Mouse (Mus musculus) forebrain, postnatal 0 days (tissue): ENCODE measurements around the gene Kdf1. TPM values are rescaled to one million over a fixed set of nuclear protein-coding genes. Genes with fewer than 3 reads are reported as not detected.

ENCODE experiments used
- ATAC-seq: fragments of 200-750 bp; cut with Nextera tagmentation; 2 replicates; pipeline ENCODE4 v1.8.0; 2017; ENCODE audit warnings: mild to moderate bottlenecking, moderate library complexity
- DNase-seq: peaks from one replicate; pipeline ENCODE4 v3.0.0-alpha.2; 2015
- H3K27ac ChIP-seq: fragments of 300-500 bp; sonication (generic); 2 replicates; pipeline ENCODE4 v1.5.1; 2014; ENCODE audit warnings: low read depth, mild to moderate bottlenecking, antibody characterized with exemption, low read length, moderate library complexity, mixed read lengths
- H3K27me3 ChIP-seq: fragments of 300-500 bp; sonication (generic); 2 replicates; pipeline ENCODE4 v1.6.1; 2014; ENCODE audit warnings: mild to moderate bottlenecking, low read length, mixed read lengths; ENCODE audit not compliant: insufficient read depth
- H3K36me3 ChIP-seq: fragments of 300-500 bp; sonication (generic); 2 replicates; pipeline ENCODE4 v1.6.1; 2014; ENCODE audit warnings: mild to moderate bottlenecking, moderate library complexity; ENCODE audit not compliant: insufficient read depth
- H3K4me1 ChIP-seq: fragments of 300-500 bp; sonication (generic); 2 replicates; pipeline ENCODE4 v1.6.1; 2014; ENCODE audit warnings: antibody characterized with exemption; ENCODE audit not compliant: insufficient read depth
- H3K4me2 ChIP-seq: fragments of 300-500 bp; sonication (generic); 2 replicates; pipeline ENCODE4 v1.6.1; 2014; ENCODE audit warnings: low read depth, mild to moderate bottlenecking, moderate library complexity
- H3K4me3 ChIP-seq: fragments of 300-500 bp; sonication (generic); 2 replicates; pipeline ENCODE4 v1.5.1; 2014; ENCODE audit warnings: low read depth, low read length, mixed read lengths
- H3K9ac ChIP-seq: fragments of 300-500 bp; sonication (generic); 2 replicates; pipeline ENCODE4 v1.6.1; 2014; ENCODE audit warnings: mild to moderate bottlenecking
- H3K9me3 ChIP-seq: fragments of 300-500 bp; sonication (generic); 2 replicates; pipeline ENCODE4 v1.6.1; 2016; ENCODE audit warnings: low read length
- CTCF ChIP-seq: sonication (generic); IDR thresholded peaks from 2 replicates; pipeline ENCODE4 v1.5.1; 2016; ENCODE audit warnings: antibody characterized with exemption, control low read depth, low read depth
- WGBS: fragments of 180-500 bp; shearing (Covaris S2); extraction: QIAGEN DNeasy Blood & Tissue Kit; methylation state at CpG from one replicate; pipeline ENCODE4 v1.1.7; 2014; 5-methylcytosine and 5-hydroxymethylcytosine counted together
- polyA plus RNA-seq: library from polyadenylated mRNA; unstranded; fragments of >200 nt; fragmentation: Nextera tagmentation; extraction: Ambion mirVana; gene quantifications from 2 replicates; pipeline ENCODE4 v1.2.1, GENCODE M21; 2015
- total RNA-seq: library from RNA; depleted of rRNA; stranded (reverse); fragments of >200 nt; gene quantifications from 2 replicates; pipeline ENCODE4 v1.2.3, GENCODE M21; 2014

Kdf1 gene
- total and polyA plus RNA-seq, 2 experiments from 2014 or later = 0.92 TPM; not detected in 1

DNA sequence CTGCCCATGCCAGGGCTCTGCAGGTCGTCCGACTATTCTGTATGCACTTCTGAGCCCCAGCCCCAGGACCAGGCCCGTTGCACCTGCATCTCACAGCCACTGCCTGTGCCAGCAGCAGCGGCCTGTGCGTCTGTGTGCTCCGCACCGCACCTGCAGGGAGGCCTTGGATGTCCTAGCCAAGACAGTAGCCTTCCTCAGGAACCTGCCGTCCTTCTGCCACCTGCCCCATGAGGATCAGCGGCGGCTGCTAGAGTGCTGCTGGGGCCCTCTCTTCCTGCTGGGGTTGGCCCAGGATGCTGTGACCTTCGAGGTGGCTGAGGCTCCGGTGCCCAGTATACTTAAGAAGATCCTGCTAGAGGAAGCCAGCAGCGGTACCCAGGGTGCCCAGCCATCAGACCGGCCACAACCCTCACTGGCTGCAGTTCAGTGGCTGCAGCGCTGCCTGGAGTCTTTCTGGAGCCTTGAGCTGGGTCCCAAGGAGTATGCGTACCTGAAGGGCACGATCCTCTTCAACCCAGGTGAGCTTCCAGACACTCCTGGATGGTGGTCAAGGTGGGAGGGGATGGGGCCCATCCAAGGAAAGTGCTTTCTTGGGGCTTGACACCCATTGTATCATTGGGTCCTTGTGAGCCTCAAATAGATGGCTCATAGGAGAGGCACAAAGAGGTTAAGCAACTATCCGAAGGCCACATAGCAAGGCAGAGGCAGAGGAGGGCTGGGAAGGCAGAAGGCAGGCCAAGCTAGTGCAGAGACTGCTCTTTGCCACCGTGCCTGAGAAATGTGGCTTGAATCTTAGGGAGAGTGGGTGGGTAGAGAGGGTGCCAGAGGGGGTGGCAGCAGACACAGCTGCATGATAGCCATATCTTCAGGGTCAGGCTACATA lies 34.9 kb downstream of the Kdf1 start:
- Histone ChIP-seq H3K9me3 (no peaks in the 10 kb centered on the region), H3K9ac (no peak overlapping the region), H3K4me3 (no peak overlapping the region), H3K36me3 (no peaks in the 10 kb centered on the region), H3K4me1 (no peaks in the 10 kb centered on the region), H3K4me2 (no peak overlapping the region), H3K27me3 (no peaks in the 10 kb centered on the region), H3K27ac (no peak overlapping the region)
- ATAC-seq (no peak), DNase-seq (no peak)
- WGBS = 77% methylated on average over 19 of the region's 19 CpGs
- no peak for TF ChIP-seq CTCF

GRCm38 (mm10) chr4:133557041-133557717 lies 38.4 kb downstream of the Kdf1 start:
- Histone ChIP-seq H3K36me3 (no peaks in the 10 kb centered on the region), H3K27me3 (no peaks in the 10 kb centered on the region), H3K4me3 (no peak overlapping the region), H3K9ac (no peak overlapping the region), H3K4me1 (no peaks in the 10 kb centered on the region), H3K9me3 (no peaks in the 10 kb centered on the region), H3K27ac (no peak overlapping the region), H3K4me2 (no peak overlapping the region)
- WGBS = 44% methylated on average over 10 of the region's 10 CpGs
- no peak for ATAC-seq
- TF ChIP-seq CTCF = no peak
- no peak for DNase-seq

GRCm38 (mm10) chr4:133559846-133560245 lies 41.1 kb downstream of the Kdf1 start:
- Histone ChIP-seq H3K4me1 (no peaks in the 10 kb centered on the region), H3K36me3 (no peaks in the 10 kb centered on the region), H3K27ac (no peak overlapping the region), H3K9me3 (no peaks in the 10 kb centered on the region), H3K4me3 (no peak overlapping the region), H3K9ac (no peak overlapping the region), H3K4me2 (no peak overlapping the region), H3K27me3 (no peaks in the 10 kb centered on the region)
- 77% methylated on average over 4 of the region's 4 CpGs for WGBS
- no peak for TF ChIP-seq CTCF
- ATAC-seq (no peak), DNase-seq (no peak)

GRCm38 (mm10) chr4:133561622-133562021 lies 42.9 kb downstream of the Kdf1 start:
- DNase-seq (no peak), ATAC-seq (no peak)
- Histone ChIP-seq H3K4me2 (no peak overlapping the region), H3K27ac (no peak overlapping the region), H3K9me3 (no peaks in the 10 kb centered on the region), H3K27me3 (no peaks in the 10 kb centered on the region), H3K4me1 (no peaks in the 10 kb centered on the region), H3K9ac (no peak overlapping the region), H3K36me3 (no peaks in the 10 kb centered on the region), H3K4me3 (no peak overlapping the region)
- WGBS = 74% methylated on average over 4 of the region's 4 CpGs
- TF ChIP-seq CTCF = no peak

DNA sequence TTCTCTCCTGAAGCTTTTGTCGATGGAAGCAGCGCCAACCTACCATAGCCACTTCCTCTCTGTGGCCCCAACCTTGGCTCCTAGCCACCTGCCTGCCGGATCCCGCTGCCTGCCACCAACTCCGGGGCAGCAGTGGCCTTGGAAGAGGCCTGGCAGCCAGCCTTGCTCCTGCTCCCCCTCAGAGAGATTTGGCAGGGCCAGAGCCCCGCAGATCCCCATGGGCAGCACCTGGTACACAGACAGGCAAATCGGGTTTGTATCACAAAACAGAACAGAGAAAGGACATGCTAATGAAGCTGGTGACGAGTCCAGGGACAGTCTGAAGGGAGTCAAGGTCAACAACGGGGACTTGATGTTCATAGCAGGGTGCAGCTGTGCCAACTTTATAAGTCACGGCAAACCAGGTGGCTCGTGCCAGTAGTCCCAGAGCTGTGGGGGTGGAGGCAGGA lies 44.4 kb downstream of the Kdf1 start:
- H3K4me3 ChIP-seq = no peak overlapping the region
- no peaks in the 10 kb centered on the region for H3K9me3 ChIP-seq
- ATAC-seq = no peak
- no peaks in the 10 kb centered on the region for H3K36me3 ChIP-seq
- H3K4me2 ChIP-seq = no peak overlapping the region
- no peaks in the 10 kb centered on the region for H3K27me3 ChIP-seq
- H3K4me1 ChIP-seq = no peaks in the 10 kb centered on the region
- no peak for TF ChIP-seq CTCF
- peak; percentile 18 for DNase-seq
- H3K9ac ChIP-seq = no peak overlapping the region
- WGBS = 54% methylated on average over 11 of the region's 11 CpGs
- H3K27ac ChIP-seq = no peak overlapping the region

- no peak overlapping the region for H3K27ac ChIP-seq
- H3K9me3 ChIP-seq = no peaks in the 10 kb centered on the region
- no peak overlapping the region for H3K4me3 ChIP-seq
- no peaks in the 10 kb centered on the region for H3K4me1 ChIP-seq
- WGBS = 34% methylated on average over 8 of the region's 8 CpGs
- ATAC-seq (no peak), DNase-seq (no peak)
- no peak for TF ChIP-seq CTCF
- H3K36me3 ChIP-seq = no peaks in the 10 kb centered on the region
- H3K4me2 ChIP-seq = no peak overlapping the region
- H3K27me3 ChIP-seq = no peaks in the 10 kb centered on the region
- H3K9ac ChIP-seq = no peak overlapping the region
These were observed 48.5 kb downstream of the Kdf1 start for GRCm38 (mm10) chr4:133567251-133567650.
